Mouse (Mus musculus): ENCODE data around the gene Snx25. TPM values are rescaled to one million over a fixed set of nuclear protein-coding genes. Genes with fewer than 3 reads are reported as not detected.
"Not testable (repeated sequence)": the region's sequence is repeated elsewhere in the genome, so short reads cannot be mapped to it uniquely, and the experiment has no call there.

The Snx25 gene
- polyA plus RNA-seq, 1 experiment from 2014 or later, result 4.5 TPM

GRCm38 (mm10) chr8:46119176-46119575 is 32.8 kb downstream of the Snx25 start:
- Histone ChIP-seq H3K36me3 (peaks cover 14% of the 10 kb centered on the region), H3K9me3 (replicated peaks) (no peaks in the 10 kb centered on the region), H3K27me3 (ENCODE audit: low read depth, poor library complexity, severe bottlenecking) (no peaks in the 10 kb centered on the region), H3K27ac (replicated peaks) (no peak overlapping the region), H3K4me3 (no peak overlapping the region), H3K4me1 (no peaks in the 10 kb centered on the region)
- 92% methylated on average over 3 of the region's 3 CpGs for WGBS
- DNase-seq (ENCODE audit: low spot score), result no peak

- Histone ChIP-seq H3K9me3 (replicated peaks) (no peaks in the 10 kb centered on the region), H3K4me1 (no peaks in the 10 kb centered on the region), H3K36me3 (peaks cover 14% of the 10 kb centered on the region), H3K27me3 (ENCODE audit: low read depth, poor library complexity, severe bottlenecking) (no peaks in the 10 kb centered on the region), H3K4me3 (no peak overlapping the region), H3K27ac (replicated peaks) (no peak overlapping the region)
- 87% methylated on average over 3 of the region's 3 CpGs for WGBS
- no peak for DNase-seq (ENCODE audit: low spot score)
Measured at GRCm38 (mm10) chr8:46117172-46117571, 34.8 kb downstream of the Snx25 start.

GRCm38 (mm10) chr8:46113421-46114170 is 38.4 kb downstream of the Snx25 start:
- not testable (repeated sequence) for H3K27ac ChIP-seq (replicated peaks); H3K9me3 ChIP-seq (replicated peaks); H3K27me3 ChIP-seq (ENCODE audit: low read depth, poor library complexity, severe bottlenecking); H3K4me1 ChIP-seq; H3K4me3 ChIP-seq; H3K36me3 ChIP-seq; DNase-seq (ENCODE audit: low spot score)

- Histone ChIP-seq H3K4me3 (no peak overlapping the region), H3K27me3 (ENCODE audit: low read depth, poor library complexity, severe bottlenecking) (no peaks in the 10 kb centered on the region), H3K9me3 (replicated peaks) (no peaks in the 10 kb centered on the region), H3K4me1 (no peaks in the 10 kb centered on the region), H3K36me3 (peaks cover 12% of the 10 kb centered on the region), H3K27ac (replicated peaks) (no peak overlapping the region)
- DNase-seq (ENCODE audit: low spot score), result no peak
Measured at GRCm38 (mm10) chr8:46107690-46108089, 44.3 kb downstream of the Snx25 start.

GRCm38 (mm10) chr8:46103434-46103833 is 48.5 kb downstream of the Snx25 start:
- Histone ChIP-seq H3K27ac (replicated peaks) (no peak overlapping the region), H3K9me3 (replicated peaks) (peaks cover 15% of the 10 kb centered on the region), H3K4me1 (no peaks in the 10 kb centered on the region), H3K36me3 (peaks cover 47% of the 10 kb centered on the region), H3K4me3 (no peak overlapping the region), H3K27me3 (ENCODE audit: low read depth, poor library complexity, severe bottlenecking) (no peaks in the 10 kb centered on the region)
- 95% methylated on average over 11 of the region's 11 CpGs for WGBS
- DNase-seq (ENCODE audit: low spot score), result no peak

- no peaks in the 10 kb centered on the region for H3K4me1 ChIP-seq
- peaks cover 7% of the 10 kb centered on the region for H3K36me3 ChIP-seq
- H3K27me3 ChIP-seq (ENCODE audit: low read depth, poor library complexity, severe bottlenecking), result no peaks in the 10 kb centered on the region
- no peak for DNase-seq (ENCODE audit: low spot score)
- 84% methylated on average over 6 of the region's 6 CpGs for WGBS
- no peak overlapping the region for H3K27ac ChIP-seq (replicated peaks)
- no peaks in the 10 kb centered on the region for H3K9me3 ChIP-seq (replicated peaks)
- H3K4me3 ChIP-seq, result no peak overlapping the region
Measured at GRCm38 (mm10) chr8:46092667-46093360, 59.1 kb downstream of the Snx25 start.

GRCm38 (mm10) chr8:46083141-46083540 is 68.8 kb downstream of the Snx25 start:
- Histone ChIP-seq H3K27me3 (ENCODE audit: low read depth, poor library complexity, severe bottlenecking) (no peaks in the 10 kb centered on the region), H3K9me3 (replicated peaks) (no peaks in the 10 kb centered on the region), H3K27ac (replicated peaks) (no peak overlapping the region), H3K36me3 (0 out of 2 replicates have a peak, but pooled peaks cover 5% of the 10 kb centered on the region), H3K4me3 (no peak overlapping the region), H3K4me1 (no peaks in the 10 kb centered on the region)
- WGBS, result 79% methylated on average over 5 of the region's 5 CpGs
- no peak for DNase-seq (ENCODE audit: low spot score)

GRCm38 (mm10) chr8:46081030-46081429 is 70.9 kb downstream of the Snx25 start:
- H3K4me1 ChIP-seq, result no peaks in the 10 kb centered on the region
- WGBS, result 84% methylated on average over 2 of the region's 2 CpGs
- no peak for DNase-seq (ENCODE audit: low spot score)

GRCm38 (mm10) chr8:46078866-46079265 is 73.1 kb downstream of the Snx25 start:
- no peaks in the 10 kb centered on the region for H3K9me3 ChIP-seq (replicated peaks)
- DNase-seq (ENCODE audit: low spot score), result no peak
- no peaks in the 10 kb centered on the region for H3K27me3 ChIP-seq (ENCODE audit: low read depth, poor library complexity, severe bottlenecking)
- H3K36me3 ChIP-seq, result 0 out of 2 replicates have a peak, but pooled peaks cover 5% of the 10 kb centered on the region
- H3K27ac ChIP-seq (replicated peaks), result no peak overlapping the region
- H3K4me1 ChIP-seq, result no peaks in the 10 kb centered on the region
- 89% methylated on average over 6 of the region's 6 CpGs for WGBS
- no peak overlapping the region for H3K4me3 ChIP-seq

More at GRCm38 (mm10) chr8:46081030-46081429, 70.9 kb downstream of the Snx25 start:
- Histone ChIP-seq H3K36me3 (0 out of 2 replicates have a peak, but pooled peaks cover 5% of the 10 kb centered on the region), H3K4me3 (no peak overlapping the region), H3K9me3 (replicated peaks) (no peaks in the 10 kb centered on the region), H3K27ac (replicated peaks) (no peak overlapping the region), H3K27me3 (ENCODE audit: low read depth, poor library complexity, severe bottlenecking) (no peaks in the 10 kb centered on the region)

GRCm38 (mm10) chr8:46075223-46075622 is 76.7 kb downstream of the Snx25 start:
- no peaks in the 10 kb centered on the region for H3K27me3 ChIP-seq (ENCODE audit: low read depth, poor library complexity, severe bottlenecking)
- no peaks in the 10 kb centered on the region for H3K9me3 ChIP-seq (replicated peaks)
- no peak overlapping the region for H3K27ac ChIP-seq (replicated peaks)
- DNase-seq (ENCODE audit: low spot score), result no peak
- no peaks in the 10 kb centered on the region for H3K4me1 ChIP-seq
- 95% methylated on average over 5 of the region's 5 CpGs for WGBS
- 0 out of 2 replicates have a peak, but pooled peaks cover 5% of the 10 kb centered on the region for H3K36me3 ChIP-seq
- no peak overlapping the region for H3K4me3 ChIP-seq

GRCm38 (mm10) chr8:46073540-46074140 is 78.3 kb downstream of the Snx25 start:
- 0 out of 2 replicates have a peak, but pooled peaks cover 2% of the 10 kb centered on the region for H3K36me3 ChIP-seq
- no peak for DNase-seq (ENCODE audit: low spot score)
- no peak overlapping the region for H3K4me3 ChIP-seq
- no peaks in the 10 kb centered on the region for H3K4me1 ChIP-seq
- WGBS, result 86% methylated on average over 2 of the region's 2 CpGs
- no peaks in the 10 kb centered on the region for H3K9me3 ChIP-seq (replicated peaks)
- H3K27ac ChIP-seq (replicated peaks), result no peak overlapping the region
- no peaks in the 10 kb centered on the region for H3K27me3 ChIP-seq (ENCODE audit: low read depth, poor library complexity, severe bottlenecking)

GRCm38 (mm10) chr8:46072798-46073197 is 79.2 kb downstream of the Snx25 start:
- Histone ChIP-seq H3K4me1 (no peaks in the 10 kb centered on the region), H3K36me3 (peaks cover 2% of the 10 kb centered on the region; the same call in 1 of the 2 replicates), H3K9me3 (replicated peaks) (no peaks in the 10 kb centered on the region), H3K27me3 (ENCODE audit: low read depth, poor library complexity, severe bottlenecking) (no peaks in the 10 kb centered on the region), H3K4me3 (no peak overlapping the region), H3K27ac (replicated peaks) (no peak overlapping the region)
- WGBS, result 92% methylated on average over 5 of the region's 5 CpGs
- no peak for DNase-seq (ENCODE audit: low spot score)

GRCm38 (mm10) chr8:46040260-46040659 is 111.7 kb downstream of the Snx25 start:
- H3K36me3 ChIP-seq, result peaks cover 17% of the 10 kb centered on the region
- 88% methylated on average over 13 of the region's 13 CpGs for WGBS
- H3K4me1 ChIP-seq, result no peaks in the 10 kb centered on the region
- no peak overlapping the region for H3K4me3 ChIP-seq
- no peak overlapping the region for H3K27ac ChIP-seq (replicated peaks)
- H3K9me3 ChIP-seq (replicated peaks), result no peaks in the 10 kb centered on the region
- H3K27me3 ChIP-seq (ENCODE audit: low read depth, poor library complexity, severe bottlenecking), result no peaks in the 10 kb centered on the region
- no peak for DNase-seq (ENCODE audit: low spot score)

Data from midbrain, embryonic 10.5 days (tissue).